In the genomic region with DNA sequence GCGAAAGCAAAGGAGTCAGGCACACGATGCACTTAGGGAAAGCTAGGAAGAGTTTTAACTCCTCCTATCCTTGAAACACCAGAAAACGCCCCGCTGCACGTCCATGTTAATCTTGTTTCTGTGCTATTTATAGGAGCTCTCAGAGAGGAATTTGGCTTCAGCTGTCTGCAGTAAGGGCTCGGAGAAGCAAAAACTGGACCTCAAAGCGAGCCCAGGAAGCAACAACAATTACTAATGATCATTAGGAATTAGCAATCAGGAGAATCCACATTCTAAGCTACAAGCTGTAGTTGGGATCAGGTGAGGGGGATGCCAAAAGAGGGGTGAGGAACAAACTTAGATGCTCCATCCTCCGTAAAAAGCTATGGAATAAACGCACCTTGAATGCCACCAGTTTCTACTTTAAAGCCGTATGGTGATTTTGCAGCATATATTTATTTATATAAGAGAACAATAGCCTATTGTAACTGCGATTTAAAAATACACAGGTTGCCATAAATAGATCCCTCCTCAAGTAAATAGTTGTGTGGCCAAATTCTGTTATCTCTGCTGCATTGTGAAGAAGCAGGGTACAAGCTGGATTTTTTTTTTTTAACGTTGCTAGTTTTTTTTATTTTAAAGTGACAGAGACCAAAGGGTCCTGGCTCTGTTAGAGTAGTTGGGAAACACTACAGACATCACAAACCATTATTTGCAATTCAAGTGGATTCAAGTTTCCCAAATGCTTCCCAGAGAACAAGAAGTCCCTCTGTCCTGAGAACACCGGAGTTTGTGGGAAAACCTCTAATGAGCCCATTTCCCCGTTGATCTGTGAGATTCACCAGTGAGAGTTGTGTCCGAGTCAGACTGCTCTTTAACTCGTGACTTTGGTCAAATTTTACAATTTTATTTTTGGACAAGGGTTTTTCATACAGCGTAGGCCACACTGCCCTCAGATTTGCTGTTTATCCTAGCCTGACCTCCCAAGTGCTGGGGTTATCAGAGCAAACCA, we compare ENCODE assay signal across 8 mouse cellular contexts.
DNase-seq lines count a peak whose midpoint lies in the region; ATAC-seq lines count a peak whose summit lies in the region.

No protein-coding gene starts in this region.

- H3K36me3 ChIP-seq in embryonic facial prominence, embryonic 14.5 days (ENCODE audit: control insufficient read depth, insufficient read depth, low read length): no peaks in the 10 kb centered on the region
- no peaks in the 10 kb centered on the region for H3K36me3 ChIP-seq in hindbrain, embryonic 13.5 days
- no peaks in the 10 kb centered on the region for H3K36me3 ChIP-seq in lung, embryonic 16.5 days (ENCODE audit: control insufficient read depth, insufficient read depth, low read length)

- H3K27me3 ChIP-seq in embryonic facial prominence, embryonic 14.5 days (replicated peaks; ENCODE audit: control insufficient read depth, insufficient read depth, low read length): no peaks in the 10 kb centered on the region
- H3K27me3 ChIP-seq in hindbrain, embryonic 13.5 days: peaks cover 73% of the 10 kb centered on the region
- no peaks in the 10 kb centered on the region for H3K27me3 ChIP-seq in lung, embryonic 16.5 days (ENCODE audit: control insufficient read depth, insufficient read depth, low read depth, low read length)

- no peak for ATAC-seq in embryonic facial prominence, embryonic 14.5 days (ENCODE audit: low read depth)
- ATAC-seq in hindbrain, embryonic 13.5 days (ENCODE audit: low FRiP score): no peak
- peak; percentile 49 for ATAC-seq in lung, embryonic 16.5 days (ENCODE audit: low read depth)

- peak overlapping the region; percentile 79 for H3K9ac ChIP-seq in embryonic facial prominence, embryonic 14.5 days (ENCODE audit: low read depth, low read length)
- H3K9ac ChIP-seq in hindbrain, embryonic 13.5 days: peak overlapping the region; percentile 78; the same call in 1 of the 2 replicates
- peak overlapping the region; percentile 87 for H3K9ac ChIP-seq in lung, embryonic 16.5 days (ENCODE audit: low read length)

- H3K4me3 ChIP-seq in embryonic facial prominence, embryonic 14.5 days (ENCODE audit: low read depth, low read length): peak overlapping the region; percentile 76
- peak overlapping the region; percentile 73 for H3K4me3 ChIP-seq in hindbrain, embryonic 13.5 days
- H3K4me3 ChIP-seq in lung, embryonic 16.5 days (ENCODE audit: low read length): peak overlapping the region; percentile 72

- 7% methylated on average over 17 of the region's 17 CpGs for WGBS in embryonic facial prominence, embryonic 14.5 days
- WGBS in hindbrain, embryonic 13.5 days: 7% methylated on average over 17 of the region's 17 CpGs
- WGBS in lung, embryonic 16.5 days: 5% methylated on average over 17 of the region's 17 CpGs

- no peaks in the 10 kb centered on the region for H3K9me3 ChIP-seq in embryonic facial prominence, embryonic 14.5 days (ENCODE audit: control insufficient read depth, low read length)
- no peaks in the 10 kb centered on the region for H3K9me3 ChIP-seq in hindbrain, embryonic 13.5 days
- H3K9me3 ChIP-seq in lung, embryonic 16.5 days (ENCODE audit: control insufficient read depth, low read length): no peaks in the 10 kb centered on the region

- intact Hi-C loops in left cerebral cortex, postnatal 10 days (cut with DNase I): loop anchor here (5.0 kb wide), 3 partner anchors 57 to 697 kb away; no protein-coding TSS in a partner anchor

- peak overlapping the region; percentile 88 for H3K27ac ChIP-seq in embryonic facial prominence, embryonic 14.5 days (replicated peaks; ENCODE audit: low read depth, low read length)
- peak overlapping the region; percentile 55; the same call in 1 of the 2 replicates for H3K27ac ChIP-seq in hindbrain, embryonic 13.5 days
- H3K27ac ChIP-seq in lung, embryonic 16.5 days (ENCODE audit: low read length): peak overlapping the region; percentile 96

- H3K4me2 ChIP-seq in embryonic facial prominence, embryonic 14.5 days (ENCODE audit: low read depth, low read length): peak overlapping the region; percentile 93
- peak overlapping the region; percentile 96 for H3K4me2 ChIP-seq in hindbrain, embryonic 13.5 days
- peak overlapping the region; percentile 84 for H3K4me2 ChIP-seq in lung, embryonic 16.5 days (ENCODE audit: low read depth, low read length)

- peaks cover 30% of the 10 kb centered on the region for H3K4me1 ChIP-seq in embryonic facial prominence, embryonic 14.5 days (ENCODE audit: control insufficient read depth, insufficient read depth, low read length)
- peaks cover 33% of the 10 kb centered on the region for H3K4me1 ChIP-seq in hindbrain, embryonic 13.5 days (replicated peaks)
- peaks cover 30% of the 10 kb centered on the region for H3K4me1 ChIP-seq in lung, embryonic 16.5 days (replicated peaks; ENCODE audit: control insufficient read depth, insufficient read depth, low read length)

- peak; percentile 71 for DNase-seq in embryo, embryonic 11 days
- no peak for DNase-seq in embryo, embryonic 10.5 days (ENCODE audit: low spot score)
- peak; percentile 89 for DNase-seq in embryonic facial prominence, embryonic 14.5 days (ENCODE audit: low spot score)
- DNase-seq in testis, postnatal 14 days (ENCODE audit: low spot score): peak; percentile 54
- DNase-seq in left cerebral cortex, postnatal 10 days (ENCODE audit: extremely low spot score in 1 of 2, low spot score in 2 of 2): no peak
- DNase-seq in right cerebral cortex, adult 18-20 months: no peak

Comparison
In these comparisons a context has a peak if more than half of its experiments do, and no peak if none do; other contexts are left out.
1. DNase-seq: peak in embryo, embryonic 11 days (single experiment), embryonic facial prominence, embryonic 14.5 days (single experiment) and testis, postnatal 14 days (single experiment); none in embryo, embryonic 10.5 days (single experiment), left cerebral cortex, postnatal 10 days (0 of 2) and right cerebral cortex, adult 18-20 months (single experiment).
2. Peak in every context shown above with its lines, with median percentiles within 50 percentile points of each other: H3K27ac ChIP-seq, H3K4me2 ChIP-seq, H3K4me3 ChIP-seq and H3K9ac ChIP-seq.